Mouse (Mus musculus) urinary bladder, adult 2 months (tissue): ENCODE results near the gene Gm47429. TPM values are rescaled to one million over a fixed set of nuclear protein-coding genes. Genes with fewer than 3 reads are reported as not detected.
A peak's percentile ranks its signal among the peaks of the same experiment; 100 is the strongest.
"Not testable (repeated sequence)": the region's sequence is repeated elsewhere in the genome, so short reads cannot be mapped to it uniquely, and the experiment has no call there.

Experiments used
- DNase-seq: peaks from one replicate; pipeline ENCODE4 v3.0.0; 2022; ENCODE audit warnings: low spot score
- polyA plus RNA-seq: library from polyadenylated mRNA; depleted of rRNA; stranded (reverse); fragments of >200 nt; gene quantifications from 2 replicates; pipeline ENCODE4 v1.2.3, GENCODE M21; 2012; rRNA removed

Gm47429 gene
- polyA plus RNA-seq, result not detected in 2 replicates

DNA sequence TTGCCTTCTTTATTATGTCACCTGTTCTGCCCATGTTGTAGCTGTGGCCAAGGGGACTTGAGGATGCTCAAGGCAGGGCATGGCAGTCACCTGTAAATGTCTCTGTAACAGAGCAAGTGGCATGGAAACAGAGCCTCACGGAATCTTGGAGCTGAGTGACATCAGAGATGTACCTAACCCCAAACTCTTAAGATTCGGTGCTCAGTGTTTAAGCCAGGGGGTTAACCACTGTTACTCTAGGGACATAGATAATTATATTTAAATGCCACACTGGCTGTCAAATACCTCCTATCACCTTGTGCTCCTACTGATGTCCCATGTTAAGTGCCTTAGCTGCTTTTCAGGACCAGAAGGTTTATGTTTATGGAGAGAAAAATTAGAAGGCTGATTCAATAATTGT, at the start of gene Gm47429:
Gene Gm47429, minus strand, starts transcription at position 101 of the 400 bp plus-strand sequence.
- DNase-seq, result no peak

DNA sequence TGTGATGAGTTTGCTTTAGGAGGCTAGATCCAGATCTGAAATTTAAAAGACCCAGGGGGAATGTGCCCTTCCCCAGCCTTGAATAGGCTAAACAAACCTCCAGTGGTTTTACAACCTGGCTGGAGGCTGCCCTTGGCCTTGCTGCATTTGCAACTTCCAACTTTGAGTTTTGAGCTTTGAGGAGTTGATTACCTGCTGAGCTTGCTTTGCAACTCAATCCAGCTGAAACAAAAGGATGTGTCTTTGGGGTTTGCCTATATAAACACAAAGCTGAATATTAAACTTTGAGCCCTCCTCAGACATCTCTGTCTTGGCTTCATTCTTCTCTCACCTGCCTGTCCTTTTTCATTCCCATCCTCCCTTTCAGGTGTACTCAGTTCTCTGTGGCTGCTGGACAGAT, 44.8 kb upstream of the Gm47429 start:
- not testable (repeated sequence) for DNase-seq

DNA sequence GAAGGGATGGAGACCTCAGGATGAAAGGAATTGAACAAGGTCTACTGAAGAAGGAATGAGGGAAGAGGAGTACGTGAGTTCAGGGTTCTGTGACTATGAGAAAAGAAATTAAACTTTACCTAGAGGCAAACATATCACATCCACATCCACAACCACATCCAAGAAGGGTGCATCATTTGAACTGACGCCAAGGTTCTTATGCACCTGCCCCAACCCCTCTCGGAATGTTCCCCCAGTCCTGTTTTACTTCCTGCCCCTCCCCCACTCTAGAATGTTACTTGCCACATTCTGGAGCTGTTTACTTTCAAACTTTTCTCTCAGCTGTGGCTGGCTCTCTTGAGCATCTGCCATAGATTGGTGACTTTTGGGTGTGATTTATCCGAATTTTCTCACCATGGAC, 23.3 kb upstream of the Gm47429 start, which contains the start of gene Nutm2:
Gene Nutm2, plus strand, starts transcription at position 301 of the 400 bp plus-strand sequence.
- no peak for DNase-seq

DNA sequence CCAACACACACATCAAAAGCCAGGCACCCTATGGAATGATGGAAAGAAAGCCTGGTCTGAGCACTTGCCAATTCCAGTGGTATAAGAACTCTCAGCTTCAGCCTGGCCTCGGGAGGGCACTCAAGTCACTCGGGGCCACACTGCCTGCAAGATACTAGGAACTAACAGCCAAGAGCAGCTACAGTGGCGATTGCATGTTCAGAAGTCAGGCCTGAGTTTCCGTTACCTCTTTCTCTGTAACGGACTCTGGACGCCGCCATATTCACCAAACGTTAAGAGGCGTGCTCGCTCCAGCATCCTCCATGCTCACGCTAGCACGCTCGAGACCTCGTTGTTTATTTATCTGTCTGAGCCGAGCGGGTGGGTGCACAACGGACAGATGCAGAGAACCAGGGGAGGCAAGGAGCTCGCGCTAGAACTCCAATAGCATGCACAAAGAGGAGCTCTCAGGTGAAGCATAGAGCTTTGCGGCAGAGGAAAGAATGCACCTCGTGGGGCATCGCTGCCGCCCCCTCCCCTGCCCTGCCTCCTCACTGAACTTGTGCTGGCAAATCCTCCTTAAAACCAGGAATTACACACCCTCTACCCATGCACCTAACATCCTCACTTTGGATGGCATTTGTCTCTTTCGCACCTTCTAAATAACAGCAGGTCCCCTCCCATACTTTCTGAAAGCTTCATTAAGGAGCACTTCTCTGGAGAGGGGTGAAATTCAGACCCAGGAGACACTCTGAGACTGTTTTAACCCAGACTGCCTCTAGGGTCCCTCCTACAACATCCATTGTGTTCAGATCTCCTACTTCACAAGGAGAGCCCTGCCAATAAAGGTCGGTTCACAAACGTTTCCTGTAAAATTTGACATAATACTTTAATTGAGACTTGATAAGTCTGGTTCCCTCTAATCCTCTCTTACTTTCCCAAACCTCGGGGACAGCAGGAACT, 21.2 kb upstream of the Gm47429 start:
- no peak for DNase-seq

DNA sequence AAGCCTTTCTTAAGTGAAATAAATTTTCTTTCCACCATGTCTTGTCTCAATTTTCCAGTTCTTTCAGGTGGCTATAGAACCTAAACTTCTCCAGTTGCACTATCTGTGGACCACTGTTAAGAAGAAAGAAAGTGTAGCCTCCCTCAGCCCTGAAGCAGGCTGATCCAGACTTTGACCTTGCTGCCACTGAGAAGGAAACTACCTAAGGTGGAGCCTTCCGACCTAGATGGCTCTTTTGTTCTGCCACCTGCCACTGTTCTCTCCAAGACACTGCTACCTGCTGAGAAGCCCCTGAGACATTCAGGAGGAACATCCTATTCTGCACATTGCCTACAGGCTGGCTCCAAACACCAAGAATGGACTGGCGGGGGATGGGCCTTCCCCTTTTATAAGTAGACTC, 16.7 kb upstream of the Gm47429 start:
- not testable (repeated sequence) for DNase-seq

DNA sequence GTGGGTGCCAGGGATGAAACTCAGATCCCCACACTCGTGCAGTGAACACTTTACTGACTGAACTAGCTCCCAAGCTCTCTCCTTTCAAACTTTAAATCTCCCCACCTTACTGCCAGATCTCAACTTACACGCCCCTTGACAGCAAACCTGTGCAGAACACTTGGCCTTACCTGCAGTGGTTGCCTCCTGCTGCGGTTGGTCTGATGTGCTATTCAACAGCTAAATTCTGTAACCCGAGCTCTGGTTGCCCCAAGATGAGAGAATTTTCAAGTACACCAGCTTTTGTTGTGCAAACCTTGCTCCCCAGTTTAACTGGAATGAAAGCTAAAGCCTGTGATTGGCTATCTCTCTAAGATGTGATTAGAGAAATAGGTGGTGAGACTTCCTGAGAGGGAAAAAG, 9.7 kb upstream of the Gm47429 start:
- no peak for DNase-seq

DNA sequence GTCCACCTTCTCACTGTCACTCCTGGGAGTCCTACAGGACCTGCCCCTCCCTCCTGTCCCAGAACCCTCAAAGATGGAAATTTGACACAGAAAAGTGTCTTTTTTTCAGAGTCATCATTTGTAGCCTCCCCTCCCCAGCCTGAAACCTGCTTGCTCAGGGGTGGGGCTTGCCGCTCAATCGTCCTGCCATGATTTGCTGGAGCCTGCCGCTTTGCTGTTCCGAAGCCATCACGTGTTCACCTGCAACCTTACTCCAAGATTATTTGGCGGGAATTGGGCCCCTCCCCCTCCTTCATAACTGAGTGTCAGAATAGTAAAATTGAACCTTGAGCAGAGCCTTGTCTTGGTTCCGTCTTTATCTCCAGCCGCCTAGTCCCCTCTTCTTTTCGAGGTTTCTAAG, 8.6 kb upstream of the Gm47429 start:
- not testable (repeated sequence) for DNase-seq

DNA sequence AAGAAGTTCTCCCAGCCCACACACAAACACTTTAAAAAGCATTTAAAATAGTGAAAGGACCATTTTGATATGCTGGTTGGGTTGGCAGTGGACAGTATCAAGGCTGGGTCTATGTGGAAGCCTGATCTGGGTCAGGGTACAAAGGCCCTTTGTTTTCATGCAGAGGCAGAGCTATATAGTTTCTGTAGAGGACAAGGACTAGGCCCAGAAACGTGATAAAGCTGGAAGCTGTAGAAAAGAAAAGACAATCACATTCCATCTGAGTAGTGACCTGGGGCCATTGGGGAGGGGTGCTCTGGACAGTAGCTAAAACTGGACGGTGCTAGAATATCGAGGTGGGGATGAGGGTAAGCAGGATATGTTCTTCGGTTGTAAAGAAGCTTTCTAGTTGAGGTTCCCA, 1.5 kb upstream of the Gm47429 start:
- DNase-seq, result no peak

DNA sequence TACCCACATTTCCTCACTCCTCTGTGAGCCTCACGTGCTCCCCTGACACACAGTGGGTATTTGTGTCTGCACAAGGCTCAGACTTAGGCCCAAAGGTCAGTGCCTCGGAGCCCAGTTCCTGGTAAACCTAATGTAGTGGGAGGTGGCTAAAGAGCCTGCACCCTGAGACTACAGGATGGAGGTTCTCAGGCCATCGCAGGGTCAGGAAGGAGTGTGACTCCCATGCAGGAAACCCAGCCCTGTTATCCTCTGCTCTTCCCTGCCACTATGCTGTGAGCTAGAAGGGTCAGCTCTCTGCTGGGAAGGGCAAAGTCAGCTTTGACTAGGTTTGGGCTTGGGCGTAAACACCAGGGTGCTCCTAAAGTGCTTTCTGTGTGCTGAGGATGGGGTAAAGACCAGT, 17.0 kb downstream of the Gm47429 start:
- no peak for DNase-seq

DNA sequence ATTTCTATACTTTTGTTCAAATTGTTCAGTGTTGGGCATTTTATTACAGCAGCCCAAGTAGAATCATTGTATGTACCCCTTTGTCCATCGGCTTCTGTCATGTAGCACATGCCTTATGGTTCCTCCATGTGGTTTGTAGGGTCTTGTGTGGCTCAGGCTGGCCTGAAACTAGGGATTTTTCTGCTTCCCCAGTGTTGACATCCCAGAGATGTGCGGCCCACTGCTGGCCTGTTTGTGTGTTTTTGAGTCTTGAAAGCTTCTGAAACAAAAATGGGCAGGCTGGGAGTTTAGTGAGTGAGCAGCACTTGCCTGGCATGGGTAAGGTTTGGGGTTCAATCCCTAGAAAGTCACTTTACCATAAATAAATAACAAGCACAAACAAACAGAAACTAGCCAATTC, 19.2 kb downstream of the Gm47429 start:
- no peak for DNase-seq

DNA sequence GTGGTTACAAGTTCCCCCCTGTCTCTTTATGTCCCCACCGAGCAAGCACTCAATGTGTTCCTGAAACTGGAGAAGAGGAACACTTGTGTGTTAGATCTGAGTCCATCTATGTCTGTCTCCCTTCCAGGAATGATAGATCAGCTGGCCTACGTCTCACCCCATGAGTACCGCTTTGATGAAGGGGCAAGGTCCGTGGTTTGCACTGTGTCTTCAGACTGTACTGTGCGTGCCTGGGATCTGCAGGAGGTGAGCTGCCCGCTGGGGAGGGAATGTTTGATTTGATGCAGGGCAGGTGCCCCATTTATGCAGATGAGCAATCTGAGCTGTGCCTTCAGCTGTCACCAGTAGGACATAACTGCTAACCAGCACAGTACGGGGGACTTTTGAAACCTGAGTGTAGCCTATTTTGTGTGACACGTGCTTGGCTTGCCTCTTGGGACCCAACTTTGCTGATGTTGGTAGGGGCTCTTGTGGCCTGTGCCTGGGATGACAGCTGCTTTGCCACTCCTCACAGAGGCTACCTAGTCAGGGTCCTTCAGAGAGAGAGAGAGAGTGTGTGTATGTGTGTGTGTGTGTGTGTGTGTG, 20.0 kb downstream of the Gm47429 start:
- no peak for DNase-seq

DNA sequence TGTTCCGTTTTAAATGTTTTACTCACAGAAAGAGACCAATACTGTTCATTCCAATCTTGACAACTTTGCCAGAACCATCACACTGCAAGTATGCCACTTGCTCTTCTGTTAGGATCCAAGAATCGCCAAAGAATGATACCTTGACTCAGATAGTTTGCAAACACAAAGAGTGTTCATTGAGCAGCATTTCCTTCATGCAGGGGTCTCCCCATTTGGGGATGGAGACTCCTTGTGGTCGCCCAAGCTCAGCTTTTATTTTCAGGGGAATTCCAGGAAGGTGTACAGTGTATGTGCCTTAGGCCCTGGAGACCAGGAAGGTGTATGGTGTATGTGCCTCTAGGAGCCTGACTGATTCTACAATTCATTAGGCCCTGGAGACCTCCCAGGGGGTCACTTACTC, 25.3 kb downstream of the Gm47429 start:
- DNase-seq, result no peak

DNA sequence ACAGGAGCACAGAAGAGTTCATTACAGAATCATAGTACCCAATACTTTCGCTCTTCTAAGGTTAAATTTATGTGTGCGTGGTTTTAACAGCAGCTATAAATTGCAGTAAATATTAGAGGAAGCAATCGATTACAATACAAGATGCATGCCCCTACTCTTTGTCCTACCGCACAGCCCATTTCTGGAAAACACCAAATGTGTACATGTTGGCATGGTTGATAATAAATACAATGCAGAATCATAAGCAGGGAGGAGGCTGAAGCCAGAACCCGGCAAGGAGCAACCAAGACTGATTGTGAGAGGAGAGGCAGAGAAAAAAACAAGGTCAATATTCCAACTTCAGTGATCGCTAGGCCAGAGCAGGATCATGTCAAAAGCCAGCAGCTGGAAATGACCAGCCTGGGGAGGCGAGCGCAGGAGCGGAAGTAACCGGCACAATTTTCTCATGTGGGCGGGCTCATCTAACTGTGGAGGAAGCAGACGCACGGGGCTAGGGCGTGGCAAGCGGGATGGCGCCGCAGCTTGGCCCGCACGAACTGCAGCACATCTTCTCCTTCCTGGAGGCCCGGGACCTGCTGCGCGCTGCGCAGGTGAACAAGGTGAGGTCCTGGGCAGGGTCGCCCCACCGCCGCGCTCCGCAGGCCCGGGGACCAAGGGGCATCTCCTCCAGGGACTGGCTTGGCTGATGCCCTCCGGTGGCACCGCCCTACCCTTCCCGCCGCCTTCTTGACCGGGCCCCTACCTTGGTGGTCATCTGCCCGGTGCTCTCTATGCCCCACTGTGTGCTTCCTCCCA, 26.1 kb downstream of the Gm47429 start, which contains the start of gene Fbxw17:
Gene Fbxw17, plus strand, starts transcription at position 476 of the 795 bp plus-strand sequence.
- peak; percentile 62 for DNase-seq

Other genes starting within 250 kb of the Gm47429 start
- not detected in 2 replicates for gene Gm906, start 193.6 kb downstream of the Gm47429 start, polyA plus RNA-seq
- gene Fbxw17, start 26.0 kb downstream of the Gm47429 start, polyA plus RNA-seq, result 28.7 and 31.7 TPM in 2 replicates
- not detected in 2 replicates for gene Nutm2, start 23.4 kb upstream of the Gm47429 start, polyA plus RNA-seq
- not detected in 2 replicates for gene Gm904, start 199.3 kb upstream of the Gm47429 start, polyA plus RNA-seq